Mouse (Mus musculus) liver, adult 2 months (tissue): ENCODE data around the gene Ube4a. TPM values are rescaled to one million over a fixed set of nuclear protein-coding genes. Genes with fewer than 3 reads are reported as not detected.
A peak's percentile ranks its signal among the peaks of the same experiment; 100 is the strongest.

Experiments used
- DNase-seq: peaks from one replicate; pipeline ENCODE4 v3.0.0-alpha.2; 2011; ENCODE audit warnings: low read depth, low spot score; ENCODE audit errors: extremely low read depth
- H3K27ac ChIP-seq: fragments of 200-500 bp; replicated peaks from 2 replicates; pipeline ENCODE4 v1.5.1; 2012; ENCODE audit warnings: low read depth, mild to moderate bottlenecking, control low read depth, inconsistent platforms, low read length; ENCODE audit not compliant: insufficient read depth
- H3K27me3 ChIP-seq: fragments of 200-500 bp; 2 replicates; pipeline ENCODE4 v1.6.1; 2012; ENCODE audit warnings: mild to moderate bottlenecking, moderate library complexity, low read length, inconsistent platforms; ENCODE audit not compliant: control insufficient read depth, insufficient read depth
- H3K36me3 ChIP-seq: fragments of 200-500 bp; 2 replicates; pipeline ENCODE4 v1.6.1; 2012; ENCODE audit warnings: low read length, inconsistent platforms; ENCODE audit not compliant: control insufficient read depth, insufficient read depth
- H3K4me1 ChIP-seq: fragments of 200-500 bp; 2 replicates; pipeline ENCODE4 v1.6.1; 2011; ENCODE audit warnings: low read length; ENCODE audit not compliant: control insufficient read depth, insufficient read depth
- H3K4me3 ChIP-seq: fragments of 200-500 bp; 2 replicates; pipeline ENCODE4 v1.5.1; 2011; ENCODE audit warnings: low read depth, mild to moderate bottlenecking, control low read depth, low read length, moderate library complexity; ENCODE audit not compliant: insufficient read depth
- H3K79me2 ChIP-seq: fragments of 200-500 bp; 2 replicates; pipeline ENCODE4 v1.6.1; 2012; ENCODE audit warnings: inconsistent platforms, mild to moderate bottlenecking, low read length, moderate library complexity; ENCODE audit not compliant: control insufficient read depth, insufficient read depth
- H3K9ac ChIP-seq: fragments of 200-500 bp; 2 replicates; pipeline ENCODE4 v1.6.1; 2012; ENCODE audit warnings: low read depth, mild to moderate bottlenecking, control low read depth, inconsistent platforms, low read length
- CTCF ChIP-seq: fragments of 200-500 bp; IDR thresholded peaks from 2 replicates; pipeline ENCODE4 v1.5.1; 2011; ENCODE audit warnings: low read depth, low read length, control low read depth
- POLR2A ChIP-seq: fragments of 200-500 bp; IDR thresholded peaks from 2 replicates; pipeline ENCODE4 v1.6.1; 2011; ENCODE audit warnings: low read length, control low read depth; ENCODE audit not compliant: insufficient read depth; ENCODE audit errors: extremely low read depth
- WGBS: fragments of 180-500 bp; shearing (Covaris S2); methylation state at CpG from one replicate; pipeline ENCODE4 v1.1.7; 2018; 5-methylcytosine and 5-hydroxymethylcytosine counted together
- polyA plus RNA-seq: library from polyadenylated mRNA; depleted of rRNA; stranded (reverse); fragments of >200 nt; gene quantifications from 2 replicates; pipeline ENCODE4 v1.2.3, GENCODE M21; 2012
- total RNA-seq: library from RNA; depleted of rRNA; stranded (reverse); fragments of >200 nt; gene quantifications from 2 replicates; pipeline ENCODE4 v1.2.3, GENCODE M21; 2014

Gene Ube4a
- total and polyA plus RNA-seq, 2 experiments, result 11.6 to 33.6 TPM

DNA sequence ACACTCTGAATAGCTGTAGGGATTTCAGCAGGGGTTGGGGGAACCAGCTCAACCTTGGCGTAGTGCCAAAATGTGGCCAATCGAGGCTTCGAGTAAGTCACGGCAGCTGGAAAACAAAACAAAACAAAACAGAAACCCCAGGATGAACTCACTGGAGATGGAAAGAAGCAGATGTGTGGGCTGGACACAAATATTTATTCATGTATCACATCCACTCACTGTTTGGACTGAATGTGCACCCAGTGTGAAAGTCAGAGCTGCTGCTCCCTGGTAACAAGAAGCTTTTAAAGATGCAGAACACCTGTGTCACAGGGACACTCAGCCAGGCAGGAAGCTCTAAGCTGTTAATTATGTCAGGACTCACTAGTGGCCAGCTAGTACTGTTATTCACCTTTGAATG is 50.7 kb downstream of the Ube4a start:
- 15% methylated on average over 4 of the region's 4 CpGs for WGBS
- no peak for TF ChIP-seq CTCF
- TF ChIP-seq POLR2A, result no peak
- H3K9ac ChIP-seq, result no peak overlapping the region
- no peak for DNase-seq
- no peak overlapping the region for H3K27ac ChIP-seq
- peaks cover 7% of the 10 kb centered on the region; the same call in 1 of the 2 replicates for H3K79me2 ChIP-seq
- H3K27me3 ChIP-seq, result no peaks in the 10 kb centered on the region
- H3K4me3 ChIP-seq, result no peak overlapping the region
- peaks cover 27% of the 10 kb centered on the region for H3K36me3 ChIP-seq
- peaks cover 7% of the 10 kb centered on the region for H3K4me1 ChIP-seq

DNA sequence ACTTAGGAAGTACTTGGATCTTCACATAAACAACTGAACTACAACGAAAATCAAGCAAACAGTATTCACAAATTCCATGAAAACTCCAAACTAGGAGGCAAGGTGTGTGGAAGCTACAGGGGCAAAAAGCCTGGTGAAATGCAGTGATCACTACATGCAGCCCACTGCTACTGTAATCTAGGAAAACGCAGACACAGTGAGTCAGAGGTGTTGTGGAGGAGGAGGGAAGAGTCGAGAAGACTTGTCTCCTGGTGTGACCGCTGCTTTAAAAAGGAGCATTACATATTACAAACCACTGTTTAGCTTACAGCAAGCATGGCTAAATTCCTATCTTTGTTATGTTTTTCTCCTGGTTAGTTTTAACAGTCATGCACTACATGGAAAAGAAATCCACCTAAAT is 54.0 kb downstream of the Ube4a start:
- DNase-seq, result no peak
- H3K27me3 ChIP-seq, result no peaks in the 10 kb centered on the region
- H3K27ac ChIP-seq, result no peak overlapping the region
- peaks cover 27% of the 10 kb centered on the region for H3K36me3 ChIP-seq
- H3K4me1 ChIP-seq, result no peaks in the 10 kb centered on the region; the same call in 1 of the 2 replicates
- H3K4me3 ChIP-seq, result no peak overlapping the region
- 89% methylated on average over 4 of the region's 4 CpGs for WGBS
- peaks cover 4% of the 10 kb centered on the region; the same call in 1 of the 2 replicates for H3K79me2 ChIP-seq
- no peak for TF ChIP-seq CTCF
- TF ChIP-seq POLR2A, result no peak
- H3K9ac ChIP-seq, result no peak overlapping the region

DNA sequence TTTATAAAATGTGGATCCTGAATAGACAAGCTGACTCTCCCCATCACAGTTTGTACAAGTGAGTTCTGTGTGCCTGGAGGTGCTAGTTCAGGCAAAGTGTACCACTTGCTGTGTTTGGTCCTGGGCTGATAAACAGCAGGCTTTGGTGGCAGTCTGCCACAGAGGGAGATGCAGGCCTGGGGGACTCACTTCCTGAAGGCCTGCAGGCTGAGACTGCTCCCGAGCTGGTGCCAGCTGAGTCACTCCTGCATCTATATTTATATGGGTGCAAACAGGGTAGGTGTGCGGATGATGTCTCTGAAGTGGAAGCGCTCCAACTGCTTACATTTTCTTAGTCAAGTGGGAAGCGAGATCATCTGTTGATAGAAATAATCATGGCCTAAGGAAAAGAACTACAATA is 59.8 kb downstream of the Ube4a start:
- no peak for DNase-seq
- 74% methylated on average over 4 of the region's 4 CpGs for WGBS

DNA sequence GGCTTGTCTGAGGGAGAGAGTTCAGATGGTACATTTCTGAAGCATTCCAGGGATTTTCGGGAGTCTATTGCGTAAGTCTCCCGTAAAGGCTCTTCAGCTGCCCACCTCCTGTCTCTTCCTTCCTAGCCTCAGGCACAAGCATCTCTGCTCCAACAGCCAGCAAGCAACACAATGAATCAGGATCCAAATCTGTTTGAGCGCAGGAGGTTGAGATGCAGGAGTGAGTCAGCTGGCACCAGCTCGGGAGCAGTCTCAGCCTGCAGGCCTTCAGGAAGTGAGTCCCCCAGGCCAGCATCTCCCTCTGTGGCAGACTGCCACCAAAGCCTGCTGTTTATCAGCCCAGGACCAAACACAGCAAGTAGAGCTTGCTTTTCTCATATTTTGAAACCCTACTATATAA is 60.4 kb downstream of the Ube4a start:
- Histone ChIP-seq H3K27me3 (no peaks in the 10 kb centered on the region), H3K4me3 (no peak overlapping the region), H3K36me3 (no peaks in the 10 kb centered on the region), H3K79me2 (no peaks in the 10 kb centered on the region), H3K4me1 (no peaks in the 10 kb centered on the region), H3K9ac (no peak overlapping the region), H3K27ac (peak overlapping the region; percentile 9; the same call in 1 of the 2 replicates)
- TF ChIP-seq CTCF (no peak), POLR2A (no peak)
- no peak for DNase-seq
- 47% methylated on average over 5 of the region's 5 CpGs for WGBS

More for the DNA sequence above, 59.8 kb downstream of the Ube4a start:
- Histone ChIP-seq H3K9ac (no peak overlapping the region), H3K79me2 (no peaks in the 10 kb centered on the region), H3K27me3 (no peaks in the 10 kb centered on the region), H3K27ac (no peak overlapping the region), H3K36me3 (peaks cover 3% of the 10 kb centered on the region), H3K4me3 (no peak overlapping the region), H3K4me1 (no peaks in the 10 kb centered on the region)
- TF ChIP-seq POLR2A (no peak), CTCF (no peak)

DNA sequence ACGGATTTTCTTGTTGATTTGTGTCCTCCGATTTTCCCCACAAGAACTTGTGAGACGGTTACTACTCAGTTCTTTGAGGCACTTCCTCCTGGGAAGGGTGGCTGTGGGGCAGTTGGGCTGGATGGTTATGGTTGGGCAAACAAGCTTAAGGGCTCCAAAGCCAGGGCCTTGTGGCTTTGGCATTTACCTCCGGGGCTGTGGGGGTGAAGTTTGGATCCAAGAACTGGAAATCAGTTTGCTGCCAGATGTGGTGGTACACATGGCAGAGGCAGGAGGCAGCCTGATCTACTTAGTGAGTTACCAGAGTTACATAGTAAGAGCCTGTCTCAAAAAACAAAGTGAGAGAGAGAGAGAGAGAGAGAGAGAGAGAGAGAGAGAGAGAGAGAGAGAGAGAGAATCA is 61.5 kb downstream of the Ube4a start:
- Histone ChIP-seq H3K36me3 (no peaks in the 10 kb centered on the region), H3K4me1 (no peaks in the 10 kb centered on the region), H3K79me2 (no peaks in the 10 kb centered on the region), H3K27me3 (no peaks in the 10 kb centered on the region), H3K9ac (no peak overlapping the region), H3K27ac (no peak overlapping the region), H3K4me3 (no peak overlapping the region)
- DNase-seq, result no peak
- TF ChIP-seq CTCF (no peak), POLR2A (no peak)
- 83% methylated on average over 4 of the region's 4 CpGs for WGBS

DNA sequence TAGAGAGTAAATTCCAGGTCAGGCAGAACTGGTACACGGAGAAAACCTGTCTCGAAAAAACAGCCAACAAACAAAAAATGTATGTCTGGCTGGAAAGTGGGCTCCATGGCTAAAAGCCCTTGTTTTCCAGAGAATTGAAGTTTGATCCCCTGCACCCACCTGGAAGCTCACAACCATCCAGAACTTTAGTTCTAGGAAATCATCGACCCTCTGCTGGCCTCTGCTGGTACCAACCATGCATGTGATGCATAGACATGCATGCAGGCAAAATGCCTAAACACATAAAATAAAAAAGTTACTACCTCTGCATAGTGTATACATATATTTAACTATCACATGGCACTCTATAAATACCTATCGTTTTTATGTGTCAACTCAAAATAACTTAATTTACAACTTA is 65.0 kb downstream of the Ube4a start:
- no peak overlapping the region for H3K9ac ChIP-seq
- WGBS, result 56% methylated on average over 4 of the region's 4 CpGs
- no peaks in the 10 kb centered on the region for H3K4me1 ChIP-seq
- no peak overlapping the region for H3K27ac ChIP-seq
- no peaks in the 10 kb centered on the region for H3K36me3 ChIP-seq
- TF ChIP-seq CTCF (peak; percentile 34; the same call in 1 of the 2 replicates), POLR2A (no peak)
- H3K79me2 ChIP-seq, result no peaks in the 10 kb centered on the region
- DNase-seq, result no peak
- H3K4me3 ChIP-seq, result no peak overlapping the region
- H3K27me3 ChIP-seq, result no peaks in the 10 kb centered on the region
